Mouse (Mus musculus) small intestine, adult 2 months (tissue): Measurements from ENCODE around the gene Dab1. TPM values are rescaled to one million over a fixed set of nuclear protein-coding genes. Genes with fewer than 3 reads are reported as not detected.

Experiments
- H3K27ac ChIP-seq: fragments of 200-500 bp; 2 replicates; pipeline ENCODE4 v1.5.1; 2012; ENCODE audit warnings: low read depth, low read length, control low read depth, inconsistent platforms; ENCODE audit not compliant: insufficient read depth
- H3K27me3 ChIP-seq: fragments of 200-500 bp; 2 replicates; pipeline ENCODE4 v1.6.1; 2012; ENCODE audit warnings: mild to moderate bottlenecking, moderate library complexity, low read length, inconsistent platforms; ENCODE audit not compliant: control insufficient read depth, insufficient read depth
- H3K36me3 ChIP-seq: fragments of 200-500 bp; 2 replicates; pipeline ENCODE4 v1.6.1; 2012; ENCODE audit warnings: mild to moderate bottlenecking, low read length, control low read depth, inconsistent platforms; ENCODE audit not compliant: control insufficient read depth, insufficient read depth
- H3K4me1 ChIP-seq: fragments of 200-500 bp; 2 replicates; pipeline ENCODE4 v1.6.1; 2012; ENCODE audit warnings: low read length, inconsistent platforms, mixed read lengths; ENCODE audit not compliant: control insufficient read depth, insufficient read depth, insufficient read length
- H3K4me3 ChIP-seq: fragments of 200-500 bp; 2 replicates; pipeline ENCODE4 v1.5.1; 2012; ENCODE audit warnings: low read depth, mild to moderate bottlenecking, control low read depth, inconsistent platforms, low read length, moderate library complexity
- CTCF ChIP-seq: fragments of 200-500 bp; IDR thresholded peaks from 2 replicates; pipeline ENCODE4 v1.5.1; 2012; ENCODE audit warnings: low read depth, mild to moderate bottlenecking, control low read depth, inconsistent platforms, low read length, moderate library complexity, mixed read lengths; ENCODE audit not compliant: insufficient replicate concordance, insufficient read length; ENCODE audit errors: extremely low read depth
- POLR2A ChIP-seq: fragments of 200-500 bp; IDR thresholded peaks from 2 replicates; pipeline ENCODE4 v1.6.1; 2012; ENCODE audit warnings: low read depth, mild to moderate bottlenecking, control low read depth, inconsistent platforms, low read length, moderate library complexity
- WGBS: fragments of 180-500 bp; shearing (Covaris S2); methylation state at CpG from one replicate; pipeline ENCODE4 v1.1.7; 2018; 5-methylcytosine and 5-hydroxymethylcytosine counted together
- polyA plus RNA-seq: library from polyadenylated mRNA; depleted of rRNA; stranded (reverse); fragments of >200 nt; gene quantifications from 2 replicates; pipeline ENCODE4 v1.2.3, GENCODE M21; 2012

The Dab1 gene
- polyA plus RNA-seq, 1 experiment, result 57.9 TPM

GRCm38 (mm10) chr4:104307781-104308180 is 688.6 kb downstream of the Dab1 start:
- Histone ChIP-seq H3K27ac (no peak overlapping the region), H3K4me1 (no peaks in the 10 kb centered on the region), H3K36me3 (no peaks in the 10 kb centered on the region), H3K4me3 (no peak overlapping the region), H3K27me3 (no peaks in the 10 kb centered on the region)
- TF ChIP-seq CTCF (no peak), POLR2A (no peak)
- 48% methylated on average over 2 of the region's 2 CpGs for WGBS

GRCm38 (mm10) chr4:104326221-104326620 is 707.1 kb downstream of the Dab1 start:
- Histone ChIP-seq H3K4me1 (no peaks in the 10 kb centered on the region), H3K4me3 (no peak overlapping the region), H3K27ac (no peak overlapping the region), H3K36me3 (no peaks in the 10 kb centered on the region), H3K27me3 (no peaks in the 10 kb centered on the region)
- TF ChIP-seq CTCF (no peak), POLR2A (no peak)
- WGBS, result 69% methylated on average over 5 of the region's 5 CpGs

- Histone ChIP-seq H3K27me3 (no peaks in the 10 kb centered on the region), H3K4me1 (no peaks in the 10 kb centered on the region), H3K4me3 (no peak overlapping the region), H3K27ac (no peak overlapping the region), H3K36me3 (no peaks in the 10 kb centered on the region)
- 31% methylated on average over 6 of the region's 6 CpGs for WGBS
- TF ChIP-seq CTCF (no peak), POLR2A (no peak)
These were observed 712.7 kb downstream of the Dab1 start for GRCm38 (mm10) chr4:104331896-104332295.

- Histone ChIP-seq H3K27ac (no peak overlapping the region), H3K27me3 (no peaks in the 10 kb centered on the region), H3K4me1 (no peaks in the 10 kb centered on the region), H3K36me3 (no peaks in the 10 kb centered on the region), H3K4me3 (no peak overlapping the region)
- TF ChIP-seq POLR2A, result no peak
- no peak for TF ChIP-seq CTCF
- WGBS, result 54% methylated on average over 3 of the region's 3 CpGs
These were observed 713.2 kb downstream of the Dab1 start for GRCm38 (mm10) chr4:104332399-104332798.

- Histone ChIP-seq H3K4me3 (no peak overlapping the region), H3K36me3 (no peaks in the 10 kb centered on the region), H3K4me1 (no peaks in the 10 kb centered on the region), H3K27me3 (no peaks in the 10 kb centered on the region), H3K27ac (no peak overlapping the region)
- TF ChIP-seq POLR2A, result no peak
- no peak for TF ChIP-seq CTCF
- 80% methylated on average over 10 of the region's 10 CpGs for WGBS
These were observed 718.1 kb downstream of the Dab1 start for GRCm38 (mm10) chr4:104337279-104337678.

GRCm38 (mm10) chr4:104338382-104338781 is 719.2 kb downstream of the Dab1 start:
- TF ChIP-seq CTCF (no peak), POLR2A (no peak)
- Histone ChIP-seq H3K27me3 (no peaks in the 10 kb centered on the region), H3K27ac (no peak overlapping the region), H3K4me3 (no peak overlapping the region), H3K36me3 (no peaks in the 10 kb centered on the region), H3K4me1 (no peaks in the 10 kb centered on the region)
- 91% methylated on average over 2 of the region's 2 CpGs for WGBS

GRCm38 (mm10) chr4:104361345-104361744 is 742.2 kb downstream of the Dab1 start:
- WGBS, result 23% methylated on average over 1 of the region's 1 CpGs
- TF ChIP-seq POLR2A (no peak), CTCF (no peak)
- Histone ChIP-seq H3K4me3 (no peak overlapping the region), H3K4me1 (no peaks in the 10 kb centered on the region), H3K27me3 (no peaks in the 10 kb centered on the region), H3K27ac (no peak overlapping the region), H3K36me3 (no peaks in the 10 kb centered on the region)

GRCm38 (mm10) chr4:104366491-104366890 is 747.3 kb downstream of the Dab1 start:
- WGBS, result 51% methylated on average over 8 of the region's 8 CpGs
- Histone ChIP-seq H3K27me3 (peaks cover 3% of the 10 kb centered on the region; the same call in 1 of the 2 replicates), H3K36me3 (no peaks in the 10 kb centered on the region), H3K4me1 (peaks cover 5% of the 10 kb centered on the region), H3K4me3 (peak overlapping the region; percentile 68), H3K27ac (no peak overlapping the region)
- no peak for TF ChIP-seq CTCF
- TF ChIP-seq POLR2A, result no peak
